Mouse (Mus musculus): ENCODE data around the gene Gjc1.

Gene Gjc1

DNA sequence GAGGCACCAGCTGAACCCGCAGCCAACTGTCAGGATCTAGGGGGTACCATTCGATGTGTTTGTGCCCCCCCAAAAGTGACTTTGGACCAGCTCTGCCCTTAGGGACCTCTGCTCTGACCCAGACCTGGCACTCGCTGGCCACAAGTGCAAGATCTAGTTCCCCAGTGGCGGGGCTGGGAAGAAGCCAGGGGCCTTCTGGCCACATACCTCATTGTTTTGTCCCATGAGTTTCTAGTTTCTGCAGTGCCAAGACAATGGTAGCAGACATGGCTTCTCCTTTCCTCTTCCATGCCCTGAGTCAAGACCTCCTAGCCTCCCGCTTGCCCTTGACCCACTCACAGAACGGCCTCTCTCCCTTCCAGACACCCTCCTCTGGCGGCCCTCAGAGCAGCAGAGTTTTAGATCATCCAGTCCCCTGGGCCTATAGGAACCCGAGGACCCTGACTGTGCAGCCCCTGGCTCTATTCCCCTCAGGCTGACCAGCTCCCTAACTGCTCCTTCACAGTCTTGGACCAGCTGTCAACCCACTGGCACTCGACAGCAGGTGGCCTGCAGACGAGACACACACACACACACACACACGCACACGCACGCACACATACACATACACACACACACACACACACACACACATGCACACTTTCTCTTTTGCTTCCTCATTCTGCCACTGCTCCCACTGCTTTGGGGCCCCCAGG is 66.5 kb downstream of the Gjc1 start:
- in situ Hi-C loops (cut with MboI, MseI): no loop called here

DNA sequence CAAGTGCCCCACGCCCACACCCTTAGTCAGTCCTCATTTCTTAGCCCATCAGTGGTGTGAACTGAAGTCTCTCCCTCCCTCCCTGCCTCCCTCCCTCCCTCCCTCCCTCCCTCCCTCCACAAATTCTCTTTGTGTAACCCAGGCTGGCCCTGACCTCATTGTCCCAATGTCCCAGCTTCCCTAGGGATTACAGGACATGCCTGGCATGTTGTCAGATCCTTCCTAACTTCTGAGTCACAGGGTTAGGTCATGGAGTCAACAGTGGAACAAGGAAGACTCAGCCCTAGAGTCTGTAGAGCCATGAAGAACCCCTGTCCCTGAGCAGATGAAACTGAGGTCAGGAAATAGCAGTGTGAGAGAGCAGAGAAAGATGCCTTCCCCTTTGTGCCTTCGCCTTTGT is 69.8 kb downstream of the Gjc1 start:
- in situ Hi-C loops (cut with MboI, MseI): loop anchor here in 1 of 2 experiments (25.0 kb wide), 1 partner anchor 1388 kb away; the partner anchor contains the start of gene Crhr1

Data from T-helper 17 cell (primary cell).